Comparison of ENCODE assay signal across 24 mouse cellular contexts in genomic region chr5:123120624-123121215, GRCm38 (mm10). TPM values are rescaled to one million over a fixed set of nuclear protein-coding genes. Genes with fewer than 3 reads are reported as not detected.
DNase-seq lines count a peak whose midpoint lies in the region; ATAC-seq lines count a peak whose summit lies in the region.
"Had no signal": no experiment of that assay in that cellular context is flagged by ENCODE, and none has a peak within 500 bp of the region (broad histone marks: within the 10 kb centered on the region; RNA-seq: fewer than 3 reads in every experiment).

No protein-coding gene starts in this region.

- 62% methylated on average over 7 of the region's 7 CpGs for WGBS in kidney, embryonic 16.5 days
- 66% methylated on average over 7 of the region's 7 CpGs for WGBS in midbrain, embryonic 10.5 days
- 59% methylated on average over 7 of the region's 7 CpGs for WGBS in midbrain, embryonic 14.5 days

- H3K36me3 ChIP-seq in kidney, embryonic 16.5 days (ENCODE audit: insufficient read depth, low read length): 0 out of 2 replicates have a peak, but pooled peaks cover 5% of the 10 kb centered on the region
- H3K36me3 ChIP-seq in midbrain, embryonic 10.5 days: peaks cover 35% of the 10 kb centered on the region
- peaks cover 14% of the 10 kb centered on the region for H3K36me3 ChIP-seq in midbrain, embryonic 14.5 days (ENCODE audit: control insufficient read depth, insufficient read depth, low read length)
- H3K36me3 ChIP-seq: G1E; intestine, embryonic 15.5 days had no signal

- H3K27me3 ChIP-seq in kidney, embryonic 16.5 days (ENCODE audit: insufficient read depth, low read length): no peaks in the 10 kb centered on the region
- no peaks in the 10 kb centered on the region for H3K27me3 ChIP-seq in midbrain, embryonic 10.5 days (ENCODE audit: low read depth, poor library complexity, severe bottlenecking)
- no peaks in the 10 kb centered on the region for H3K27me3 ChIP-seq in midbrain, embryonic 14.5 days (ENCODE audit: control insufficient read depth, insufficient read depth, low read length)
- H3K27me3 ChIP-seq: embryonic facial prominence, embryonic 15.5 days; heart, embryonic 12.5 days; intestine, embryonic 15.5 days had no signal

- H3K9ac ChIP-seq in kidney, embryonic 16.5 days (replicated peaks; ENCODE audit: low read length): no peak overlapping the region
- H3K9ac ChIP-seq in midbrain, embryonic 14.5 days (replicated peaks; ENCODE audit: low read length): no peak overlapping the region
- H3K9ac ChIP-seq: embryonic facial prominence, embryonic 15.5 days; heart, embryonic 12.5 days; hindbrain, embryonic 14.5 days; intestine, embryonic 15.5 days had no signal

- H3K4me1 ChIP-seq in kidney, embryonic 16.5 days (ENCODE audit: insufficient read depth, low read length): no peaks in the 10 kb centered on the region
- peaks cover 10% of the 10 kb centered on the region for H3K4me1 ChIP-seq in midbrain, embryonic 10.5 days
- 0 out of 2 replicates have a peak, but pooled peaks cover 3% of the 10 kb centered on the region for H3K4me1 ChIP-seq in midbrain, embryonic 14.5 days (ENCODE audit: control insufficient read depth, insufficient read depth, low read length)
- H3K4me1 ChIP-seq: embryonic facial prominence, embryonic 15.5 days; intestine, embryonic 15.5 days had no signal

- no peaks in the 10 kb centered on the region for H3K9me3 ChIP-seq in kidney, embryonic 16.5 days (ENCODE audit: low read length)
- no peaks in the 10 kb centered on the region; the same call in 1 of the 2 replicates for H3K9me3 ChIP-seq in midbrain, embryonic 10.5 days (replicated peaks)
- H3K9me3 ChIP-seq in midbrain, embryonic 14.5 days (ENCODE audit: control insufficient read depth, low read length): no peaks in the 10 kb centered on the region
- H3K9me3 ChIP-seq: embryonic facial prominence, embryonic 15.5 days; G1E; intestine, embryonic 15.5 days had no signal

- no peak for ATAC-seq in kidney, embryonic 16.5 days (ENCODE audit: low FRiP score, low TSS enrichment)
- no peak for ATAC-seq in midbrain, embryonic 14.5 days (ENCODE audit: low FRiP score, low TSS enrichment)
- ATAC-seq: CD4-positive, CD25-positive, alpha-beta regulatory T cell, adult 4 months; forebrain, embryonic 16.5 days; intestine, embryonic 15.5 days had no signal

- H3K4me3 ChIP-seq in kidney, embryonic 16.5 days (ENCODE audit: low read length): no peak overlapping the region
- no peak overlapping the region for H3K4me3 ChIP-seq in midbrain, embryonic 10.5 days
- no peak overlapping the region for H3K4me3 ChIP-seq in midbrain, embryonic 14.5 days (replicated peaks; ENCODE audit: low read depth, low read length)
- H3K4me3 ChIP-seq: embryonic facial prominence, embryonic 15.5 days; erythroblast, embryonic 14.5 days; forebrain, embryonic 10.5 days; heart, embryonic 12.5 days; hindbrain, embryonic 10.5 days; intestine, embryonic 15.5 days had no signal

- H3K4me2 ChIP-seq in kidney, embryonic 16.5 days (replicated peaks; ENCODE audit: low read depth, low read length): no peak overlapping the region
- no peak overlapping the region for H3K4me2 ChIP-seq in midbrain, embryonic 14.5 days (ENCODE audit: low read length)
- H3K4me2 ChIP-seq: embryonic facial prominence, embryonic 15.5 days; heart, embryonic 12.5 days; hindbrain, embryonic 14.5 days; intestine, embryonic 15.5 days had no signal

- DNase-seq in cerebellum, postnatal 10 days: peak; percentile 71 to 73
- DNase-seq in cerebellum, adult 9-10 months: no peak
- peak; percentile 11 for DNase-seq in kidney, postnatal 10 days
- no peak for DNase-seq in midbrain, embryonic 10.5 days (ENCODE audit: low spot score)
- no peak for DNase-seq in midbrain, embryonic 14.5 days
- peak; percentile 61 for DNase-seq in ZHBTc4 (ENCODE audit: low read depth, low spot score)
- DNase-seq in layer of hippocampus, postnatal 14 days (ENCODE audit: low spot score in 2 of 2): no peak
- DNase-seq: adrenal gland, adult 8-10 months; B cell, adult 2 months; cerebellum, adult 11 months; cerebellum, adult 9-11 months; embryo, embryonic 11 days; gastrocnemius, postnatal 10 days had no signal

- H3K27ac ChIP-seq in kidney, embryonic 16.5 days (ENCODE audit: low read length): no peak overlapping the region
- peak overlapping the region; percentile 23; the same call in 1 of the 2 replicates for H3K27ac ChIP-seq in midbrain, embryonic 10.5 days (replicated peaks)
- no peak overlapping the region for H3K27ac ChIP-seq in midbrain, embryonic 14.5 days (replicated peaks; ENCODE audit: low read depth, low read length)
- H3K27ac ChIP-seq: embryonic facial prominence, embryonic 15.5 days; forebrain, embryonic 10.5 days; hindbrain, embryonic 10.5 days; hindbrain, embryonic 14.5 days; intestine, embryonic 15.5 days had no signal

RNA-seq across cellular contexts. Expression of gene Rhof, which starts 11.8 kb away (rescaled TPM):
- 3.2 and 3.8 TPM in 2 replicates for polyA plus RNA-seq in kidney, embryonic 16.5 days (2015; fragmentation: Nextera tagmentation; extraction: Ambion mirVana)
- 1.4 and 1.9 TPM in 2 replicates for polyA plus RNA-seq in midbrain, embryonic 10.5 days (2016; fragmentation: Nextera tagmentation; extraction: Ambion mirVana)
- polyA plus RNA-seq in midbrain, embryonic 14.5 days (2014; fragmentation: Nextera tagmentation; extraction: Ambion mirVana): 7.1 and 8.9 TPM in 2 replicates
- 10 to 100 TPM; 42.3 to 42.9 TPM for total RNA-seq in layer of hippocampus, postnatal 14 days (2021)

RNA-seq across cellular contexts. Expression of gene Setd1b, which starts 21.3 kb away (rescaled TPM):
- polyA plus RNA-seq in kidney, embryonic 16.5 days (2015; fragmentation: Nextera tagmentation; extraction: Ambion mirVana): 8.4 and 11.0 TPM in 2 replicates
- polyA plus RNA-seq in midbrain, embryonic 10.5 days (2016; fragmentation: Nextera tagmentation; extraction: Ambion mirVana): 7.4 and 7.9 TPM in 2 replicates
- polyA plus RNA-seq in midbrain, embryonic 14.5 days (2014; fragmentation: Nextera tagmentation; extraction: Ambion mirVana): 14.2 and 15.0 TPM in 2 replicates
- 10 to 100 TPM; 31.1 to 31.2 TPM for total RNA-seq in layer of hippocampus, postnatal 14 days (2021)

RNA-seq across cellular contexts. Expression of gene Psmd9, which starts 48.5 kb away (rescaled TPM):
- polyA plus RNA-seq in kidney, embryonic 16.5 days (2015; fragmentation: Nextera tagmentation; extraction: Ambion mirVana): 86.9 and 87.9 TPM in 2 replicates
- polyA plus RNA-seq in midbrain, embryonic 10.5 days (2016; fragmentation: Nextera tagmentation; extraction: Ambion mirVana): 75.7 and 78.5 TPM in 2 replicates
- polyA plus RNA-seq in midbrain, embryonic 14.5 days (2014; fragmentation: Nextera tagmentation; extraction: Ambion mirVana): 51.3 and 61.2 TPM in 2 replicates
- total RNA-seq in layer of hippocampus, postnatal 14 days (2021): 10 to 100 TPM; 30.9 to 42.8 TPM

RNA-seq across cellular contexts. Expression of gene Tmem120b, which starts 52.5 kb away (rescaled TPM):
- polyA plus RNA-seq in kidney, embryonic 16.5 days (2015; fragmentation: Nextera tagmentation; extraction: Ambion mirVana): 16.8 and 20.0 TPM in 2 replicates
- polyA plus RNA-seq in midbrain, embryonic 10.5 days (2016; fragmentation: Nextera tagmentation; extraction: Ambion mirVana): 10.3 and 10.4 TPM in 2 replicates
- 12.7 and 13.1 TPM in 2 replicates for polyA plus RNA-seq in midbrain, embryonic 14.5 days (2014; fragmentation: Nextera tagmentation; extraction: Ambion mirVana)
- total RNA-seq in layer of hippocampus, postnatal 14 days (2021): 10 to 100 TPM; 20.1 to 20.3 TPM

Comparison
In these comparisons a context has a peak if more than half of its experiments do, and no peak if none do; other contexts are left out.
1. DNase-seq: peak in cerebellum, postnatal 10 days (2 of 2), kidney, postnatal 10 days (single experiment) and ZHBTc4 (single experiment); none in cerebellum, adult 9-10 months (single experiment), midbrain, embryonic 10.5 days (single experiment), midbrain, embryonic 14.5 days (single experiment) and layer of hippocampus, postnatal 14 days (0 of 2).